Mouse (Mus musculus) embryonic stem cell, embryonic (primary cell): Measurements from ENCODE around the gene Hdac5.

Source experiments
- CTCF ChIA-PET, 4 experiments: fragments of 300-600 bp in 2 of 4; fragments of 350-600 bp in 2 of 4; sonication (Branson Sonifier 250); formaldehyde crosslinking; loops; one replicate each; lab custom pipeline; 2022; ENCODE audit warnings: inconsistent platforms in 2 of 4; lab: Charles Lee
- POLR2A ChIA-PET, 4 experiments: fragments of 300-600 bp in 2 of 4; fragments of 350-600 bp in 2 of 4; sonication (Branson Sonifier 250); formaldehyde crosslinking; loops; one replicate each; lab custom pipeline; 2022; ENCODE audit warnings: antibody characterized with exemption in 4 of 4, inconsistent platforms in 1 of 4; lab: Charles Lee

Hdac5 gene

DNA sequence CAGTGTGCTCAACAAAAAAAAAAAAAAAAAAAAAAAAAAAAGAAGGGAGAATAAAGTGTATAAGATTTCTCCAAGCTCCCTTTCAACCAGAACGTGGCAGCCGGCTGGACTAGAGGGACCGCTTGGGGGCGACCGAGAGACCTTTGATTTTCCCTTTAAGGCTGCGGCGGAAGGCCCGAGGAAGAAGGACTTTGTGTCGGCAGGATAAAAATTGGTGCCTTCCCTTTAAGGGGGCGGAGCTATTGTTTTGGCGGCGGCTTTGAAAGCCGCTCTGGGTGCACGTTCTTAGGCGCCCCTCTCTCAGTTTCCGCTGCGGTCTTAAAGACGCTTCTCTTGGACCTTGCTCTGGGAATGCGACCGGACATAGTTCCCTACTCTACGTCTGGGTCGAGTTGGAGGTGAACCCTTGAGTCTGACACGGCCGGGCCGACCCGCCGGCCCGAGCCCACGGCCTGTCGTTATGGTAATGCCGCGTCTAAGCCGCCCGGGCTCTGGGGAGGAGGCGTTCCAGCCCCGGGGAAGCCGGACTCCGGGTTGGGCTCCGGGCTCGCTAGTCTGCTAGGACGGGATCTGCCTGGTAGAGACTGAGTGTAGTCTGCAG is 18.8 kb upstream of the Hdac5 start, which contains the start of gene BC030867:
Gene BC030867, plus strand, starts transcription at position 253 of the 601 bp plus-strand sequence.
- POLR2A ChIA-PET, result interaction anchor here (0.5 to 5.2 kb wide), 97 partner anchors 9 to 913 kb away, joined by 3 to 45 read pairs (median 5); partner anchors contain the start of genes Asb16 (in 3 of the 4), Grn (in 3 of the 4), Hdac5 (in 3 of the 4) and Slc25a39 (in 3 of the 4)

DNA sequence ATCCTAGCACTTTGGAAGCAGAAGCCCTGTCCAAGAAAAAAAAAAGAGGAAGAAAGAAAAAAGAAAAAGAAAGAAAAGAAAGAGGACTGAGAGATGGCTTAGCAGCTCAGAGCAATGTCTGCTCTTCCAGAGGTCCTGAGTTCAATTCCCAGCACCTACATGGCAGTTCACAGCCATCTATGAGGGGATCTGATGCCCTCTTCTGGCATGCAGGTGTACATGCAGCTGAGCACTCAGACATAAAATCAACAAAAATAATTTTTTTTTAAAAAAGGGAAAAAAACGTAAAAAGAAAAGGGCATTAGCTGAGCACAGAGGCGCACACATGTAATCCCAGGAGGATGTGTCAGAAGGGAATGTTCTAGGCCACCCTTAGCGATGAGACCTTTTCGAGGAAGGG is 16.9 kb upstream of the Hdac5 start:
- ChIA-PET CTCF (interaction anchor here (0.6 to 6.0 kb wide), 26 partner anchors 11 to 876 kb away, joined by 3 to 224 read pairs (median 4); partner anchors contain the start of genes Asb16 (in 1 of the 4), Grn (in 1 of the 4), Hdac5 (in 1 of the 4) and Tmub2 (in 1 of the 4)), POLR2A (interaction anchor here in 3 of 4 experiments (0.6 to 5.2 kb wide), 16 partner anchors 8 to 511 kb away, joined by 3 to 45 read pairs (median 5); partner anchors contain the start of genes Asb16 (in 2 of the 3), Slc25a39 (in 2 of the 3) and Hdac5 (in 1 of the 3))

More for the DNA sequence above, 18.8 kb upstream of the Hdac5 start, which contains the start of gene BC030867:
- CTCF ChIA-PET, result interaction anchor here (0.5 to 6.0 kb wide), 125 partner anchors 9 to 1650 kb away, joined by 3 to 224 read pairs (median 4); partner anchors contain the start of genes Tmub2 (in 4 of the 4), Asb16 (in 3 of the 4), Grn (in 3 of the 4) and Hdac5 (in 3 of the 4)

DNA sequence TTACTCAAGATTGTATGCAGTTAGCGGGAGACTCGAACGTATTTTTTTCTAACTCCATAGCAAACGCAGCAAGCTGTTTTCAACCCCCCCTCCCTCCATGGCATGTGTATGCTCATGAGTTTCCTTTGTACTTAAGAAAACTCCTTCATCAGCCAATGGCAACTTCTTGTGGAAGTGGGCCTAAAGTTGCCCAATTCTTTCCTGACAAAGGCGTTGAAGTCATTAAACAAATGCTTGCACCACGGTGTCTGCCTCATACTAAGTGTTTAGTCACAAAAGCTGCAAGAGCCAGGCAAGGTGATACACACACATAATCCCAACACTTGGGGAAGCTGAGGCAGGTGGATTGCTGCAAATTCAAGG is 16.3 kb upstream of the Hdac5 start:
- CTCF ChIA-PET, result interaction anchor here (0.6 to 6.0 kb wide), 14 partner anchors 11 to 319 kb away, joined by 3 to 224 read pairs (median 4); partner anchors contain the start of genes Asb16 (in 1 of the 4), Grn (in 1 of the 4), Hdac5 (in 1 of the 4) and Tmub2 (in 1 of the 4)
- POLR2A ChIA-PET, result interaction anchor here in 2 of 4 experiments (0.9 to 3.9 kb wide), 8 partner anchors 9 to 184 kb away, joined by 3 to 45 read pairs (median 6); partner anchors contain the start of genes Asb16 (in 1 of the 2) and Grn (in 1 of the 2)

DNA sequence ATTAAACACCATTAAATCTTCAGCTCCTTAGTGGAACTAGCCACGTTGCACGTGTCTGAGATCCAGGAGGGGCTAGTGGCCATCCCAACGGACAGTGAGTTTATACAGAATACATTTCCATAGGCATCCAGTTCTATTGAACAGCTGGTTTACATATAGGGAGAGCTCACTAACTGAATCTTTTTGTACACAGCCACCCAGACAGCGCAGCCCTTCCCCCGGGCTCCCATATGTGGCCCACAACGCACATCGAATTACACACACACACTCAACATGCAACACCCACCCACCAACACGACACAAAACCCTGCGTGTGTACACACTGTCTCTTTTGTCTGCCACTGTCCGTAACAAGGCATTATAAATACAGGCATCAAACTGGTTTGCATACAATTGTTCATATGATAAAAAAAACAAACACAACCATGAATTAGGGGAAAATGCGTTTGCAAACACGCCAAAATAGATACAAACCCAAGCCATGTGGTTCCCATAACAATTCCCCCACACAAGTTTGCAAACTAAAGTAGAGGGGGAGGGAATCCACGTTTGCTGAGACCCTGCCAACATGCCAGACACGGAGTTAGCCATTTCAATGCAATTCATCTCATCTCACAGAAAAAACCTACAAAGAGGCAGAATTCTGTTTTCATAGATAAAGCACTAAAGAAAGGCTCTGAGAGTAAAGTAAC is 15.8 kb upstream of the Hdac5 start:
- ChIA-PET CTCF (interaction anchor here in 3 of 4 experiments (0.5 to 6.0 kb wide), 14 partner anchors 10 to 318 kb away, joined by 3 to 224 read pairs (median 3); partner anchors contain the start of genes Tmub2 (in 2 of the 3), Asb16 (in 1 of the 3), Hdac5 (in 1 of the 3) and Ubtf (in 1 of the 3)), POLR2A (interaction anchor here in 3 of 4 experiments (0.6 to 2.4 kb wide), 25 partner anchors 10 to 185 kb away, joined by 3 to 17 read pairs (median 5); partner anchors contain the start of genes Hdac5 (in 2 of the 3), Asb16 (in 1 of the 3), G6pc3 (in 1 of the 3) and Grn (in 1 of the 3))

DNA sequence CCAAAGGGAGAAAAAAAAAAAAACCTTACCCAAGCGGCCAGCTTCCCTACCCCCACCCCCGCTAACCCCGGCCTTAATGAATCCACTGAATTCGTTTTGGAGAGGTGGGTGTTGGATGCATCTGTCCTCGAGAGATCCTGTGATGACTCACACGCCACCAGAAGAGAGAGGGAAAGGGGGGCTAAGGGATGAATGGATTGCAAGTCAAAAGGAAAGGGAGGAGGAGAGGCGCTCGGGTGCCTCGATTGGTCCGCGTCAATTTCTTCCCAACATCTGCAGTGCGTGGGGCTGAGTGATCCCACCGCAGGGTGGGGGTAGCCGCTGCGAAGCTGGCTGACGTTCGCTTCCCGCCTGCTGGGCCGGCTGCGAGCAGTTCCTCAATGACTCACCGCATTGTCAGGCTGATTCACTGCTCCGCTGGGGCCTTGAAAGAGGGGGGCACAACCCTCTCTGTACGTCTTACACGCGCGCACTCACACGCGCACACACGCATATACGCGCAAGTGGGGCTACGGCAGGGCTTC is 15.0 kb upstream of the Hdac5 start:
- ChIA-PET POLR2A (interaction anchor here in 3 of 4 experiments (0.5 to 2.4 kb wide), 33 partner anchors 9 to 280 kb away, joined by 3 to 17 read pairs (median 4); partner anchors contain the start of genes Hdac5 (in 3 of the 3), Asb16 (in 1 of the 3), G6pc3 (in 1 of the 3) and Grn (in 1 of the 3)), CTCF (interaction anchor here in 3 of 4 experiments (0.5 to 6.0 kb wide), 17 partner anchors 9 to 340 kb away, joined by 3 to 224 read pairs (median 3); partner anchors contain the start of genes Asb16 (in 1 of the 3), Hdac5 (in 1 of the 3), Tmub2 (in 1 of the 3) and Ubtf (in 1 of the 3))

DNA sequence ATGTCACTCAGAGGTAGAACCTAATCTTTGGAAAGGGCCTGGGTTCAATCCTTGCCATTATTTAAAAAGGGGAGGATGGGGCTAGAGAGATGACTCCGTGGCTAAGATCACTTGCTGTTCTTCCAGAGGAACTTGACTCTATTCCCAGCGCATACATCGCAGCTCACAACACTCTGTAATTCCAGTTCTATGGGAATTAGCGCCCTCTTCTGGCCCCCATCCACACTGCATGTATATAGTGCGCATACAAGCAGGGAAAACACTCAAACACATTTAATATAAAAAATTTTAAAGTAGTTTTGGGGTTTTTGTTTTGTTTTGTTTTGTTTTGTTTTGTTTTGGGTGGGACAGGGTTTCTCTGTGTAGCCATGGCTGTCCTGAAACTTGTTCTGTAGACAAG is 11.9 kb upstream of the Hdac5 start:
- ChIA-PET CTCF (interaction anchor here (0.6 to 1.6 kb wide), 39 partner anchors 9 to 827 kb away, joined by 3 to 16 read pairs (median 4); partner anchors contain the start of genes Hdac5 (in 3 of the 4), Asb16 (in 2 of the 4), Dusp3 (in 1 of the 4) and Grn (in 1 of the 4)), POLR2A (interaction anchor here in 2 of 4 experiments (0.7 to 1.3 kb wide), 11 partner anchors 12 to 225 kb away, joined by 3 to 9 read pairs (median 3); partner anchors contain the start of gene Hdac5 (in 1 of the 2))

DNA sequence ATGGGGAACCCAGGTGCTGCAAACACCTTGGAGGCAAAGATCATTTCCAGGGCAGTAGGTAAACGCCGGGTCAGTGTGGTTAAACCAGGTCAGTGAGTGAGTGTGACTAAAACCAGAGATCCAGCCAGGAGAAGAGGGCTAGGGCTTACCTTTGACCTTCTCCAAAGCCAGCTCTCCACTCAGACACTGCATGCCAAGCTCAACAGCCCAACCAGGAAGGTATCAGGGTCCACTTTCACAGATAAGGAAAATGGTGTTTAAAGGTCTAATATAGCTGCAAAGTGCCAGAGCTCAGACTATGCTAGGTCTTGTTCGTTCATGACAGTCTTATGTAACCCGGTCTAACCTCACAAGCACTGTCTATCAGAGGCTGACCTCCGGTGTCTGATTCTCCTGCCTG is 11.3 kb upstream of the Hdac5 start:
- CTCF ChIA-PET, result interaction anchor here (0.5 to 1.6 kb wide), 41 partner anchors 9 to 828 kb away, joined by 3 to 16 read pairs (median 4); partner anchors contain the start of genes Hdac5 (in 3 of the 4), Asb16 (in 2 of the 4), Dusp3 (in 1 of the 4) and Grn (in 1 of the 4)
- POLR2A ChIA-PET, result interaction anchor here in 2 of 4 experiments (0.7 to 1.3 kb wide), 11 partner anchors 11 to 226 kb away, joined by 3 to 9 read pairs (median 3); partner anchors contain the start of gene Hdac5 (in 1 of the 2)

DNA sequence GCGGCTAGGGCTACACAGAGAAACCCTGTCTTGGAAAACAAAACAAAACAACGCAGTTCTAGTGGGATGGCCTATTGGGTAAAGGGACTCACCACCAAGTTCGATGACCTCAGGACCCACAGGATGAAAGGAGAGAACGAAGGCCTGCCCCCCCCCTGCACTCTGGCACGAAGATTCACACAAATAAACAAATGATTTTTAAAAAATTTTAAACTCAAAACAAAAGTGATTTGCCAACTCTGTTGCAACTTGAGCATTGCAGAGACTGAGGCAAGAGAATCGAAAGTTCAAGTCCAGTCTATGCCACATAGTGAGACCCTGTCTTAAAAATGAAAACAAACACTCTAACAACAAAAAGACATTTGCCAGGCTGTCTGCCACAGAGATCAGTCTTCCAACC is 10.7 kb upstream of the Hdac5 start:
- ChIA-PET CTCF (interaction anchor here in 2 of 4 experiments (1.1 to 1.6 kb wide), 6 partner anchors 17 to 197 kb away, joined by 3 to 10 read pairs (median 4); partner anchors contain the start of gene Asb16 (in 1 of the 2)), POLR2A (no interaction called here)

DNA sequence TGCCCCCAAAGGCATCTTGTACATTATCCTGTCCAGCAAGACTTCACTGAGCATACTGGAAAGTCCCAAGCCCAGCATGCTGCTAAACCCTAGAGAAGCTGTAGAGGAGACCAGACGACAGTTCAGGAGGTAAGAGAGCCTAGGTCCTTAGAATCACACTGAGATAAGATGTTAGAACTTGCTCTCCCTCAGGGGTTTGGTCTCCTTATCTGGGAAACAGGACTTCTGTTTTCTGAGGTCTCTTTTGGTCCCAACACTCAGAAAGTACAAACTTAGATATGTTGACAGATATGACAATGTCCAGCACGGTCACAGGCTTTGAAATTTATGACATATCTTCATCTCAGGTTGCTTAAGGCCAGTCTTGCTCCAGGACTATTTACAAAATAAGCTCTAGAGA is 6.1 kb upstream of the Hdac5 start:
- ChIA-PET CTCF (interaction anchor here in 2 of 4 experiments (0.6 to 2.3 kb wide), 4 partner anchors 10 to 202 kb away, joined by 3 to 10 read pairs (median 3); partner anchors contain the start of gene BC030867 (in 1 of the 2)), POLR2A (interaction anchor here in 3 of 4 experiments (0.5 to 1.6 kb wide), 5 partner anchors 9 to 185 kb away, joined by 3 to 9 read pairs (median 5); partner anchors contain the start of gene BC030867 (in 2 of the 3))

DNA sequence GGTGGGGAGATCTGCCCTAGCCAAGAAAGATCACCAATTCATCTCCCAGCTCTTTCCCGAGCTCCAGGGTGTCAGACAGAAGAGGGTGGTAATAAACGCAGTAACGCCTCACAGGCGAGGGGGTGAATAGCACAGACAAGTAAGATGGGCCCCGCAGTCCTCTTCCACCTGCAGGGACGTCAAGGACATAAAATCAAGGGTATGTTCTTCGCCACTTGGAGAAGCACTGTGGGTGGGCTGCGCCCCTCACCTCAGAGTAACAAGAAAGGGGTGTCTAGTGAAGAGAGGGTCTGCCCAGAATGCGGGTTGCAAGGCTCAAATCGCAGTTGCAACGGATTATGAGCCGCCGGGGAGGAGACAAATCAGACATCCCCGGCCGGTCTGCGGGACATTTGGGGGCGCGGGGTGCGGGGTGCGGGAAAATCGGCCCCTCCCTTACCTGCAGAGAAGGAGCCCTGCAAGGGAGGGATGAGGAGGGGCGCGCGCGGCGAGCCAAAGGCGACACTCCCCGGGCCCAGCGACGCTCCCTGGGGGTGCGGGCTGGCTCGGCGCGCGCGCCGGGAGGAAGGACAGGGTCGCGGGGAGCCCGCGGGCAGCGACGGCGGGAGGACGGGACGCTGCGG is 524 bp downstream of the Hdac5 start:
- ChIA-PET CTCF (interaction anchor here (0.5 to 3.1 kb wide), 13 partner anchors 10 to 209 kb away, joined by 3 to 33 read pairs (median 4); partner anchors contain the start of gene BC030867 (in 3 of the 4)), POLR2A (interaction anchor here in 3 of 4 experiments (0.5 to 5.4 kb wide), 64 partner anchors 9 to 887 kb away, joined by 3 to 42 read pairs (median 4); partner anchors contain the start of genes BC030867 (in 3 of the 3), Slc25a39 (in 3 of the 3), G6pc3 (in 2 of the 3) and Grn (in 2 of the 3))

DNA sequence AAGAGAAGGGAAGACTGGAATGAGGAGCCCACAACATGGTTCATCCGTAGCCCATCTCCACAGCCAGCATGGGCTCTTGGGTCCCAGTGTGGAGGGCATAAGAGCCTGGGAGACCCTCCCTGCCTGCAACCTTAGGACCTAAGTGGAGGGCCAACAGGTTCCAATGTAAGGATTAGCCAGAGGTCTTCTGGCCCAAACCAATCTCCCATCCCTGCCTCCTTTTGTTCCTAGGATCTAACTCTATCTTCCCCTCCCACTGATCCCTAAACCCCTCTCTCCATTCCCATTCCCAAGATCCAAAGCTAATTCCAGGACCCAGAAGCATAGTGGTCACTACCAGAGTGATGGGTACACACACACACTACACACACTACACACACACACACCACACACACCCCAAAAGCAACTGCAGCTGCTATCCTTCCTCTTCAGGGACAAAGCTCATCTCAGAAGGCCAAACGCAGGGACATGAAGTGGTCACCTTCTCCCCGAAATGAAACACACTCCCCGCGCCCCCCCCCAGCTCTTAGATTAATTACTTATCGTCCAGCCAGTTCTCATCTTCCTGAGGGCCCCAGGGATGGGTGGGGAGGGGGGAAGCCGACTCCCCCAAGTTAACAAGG is 1.2 kb downstream of the Hdac5 start:
- ChIA-PET POLR2A (interaction anchor here (0.5 to 5.4 kb wide), 31 partner anchors 8 to 601 kb away, joined by 3 to 42 read pairs (median 4); partner anchors contain the start of genes BC030867 (in 2 of the 4), Slc25a39 (in 2 of the 4), Grn (in 1 of the 4) and Tmub2 (in 1 of the 4)), CTCF (interaction anchor here (0.6 to 3.1 kb wide), 10 partner anchors 10 to 353 kb away, joined by 3 to 16 read pairs (median 5); partner anchors contain the start of gene Lsm12 (in 1 of the 4))

DNA sequence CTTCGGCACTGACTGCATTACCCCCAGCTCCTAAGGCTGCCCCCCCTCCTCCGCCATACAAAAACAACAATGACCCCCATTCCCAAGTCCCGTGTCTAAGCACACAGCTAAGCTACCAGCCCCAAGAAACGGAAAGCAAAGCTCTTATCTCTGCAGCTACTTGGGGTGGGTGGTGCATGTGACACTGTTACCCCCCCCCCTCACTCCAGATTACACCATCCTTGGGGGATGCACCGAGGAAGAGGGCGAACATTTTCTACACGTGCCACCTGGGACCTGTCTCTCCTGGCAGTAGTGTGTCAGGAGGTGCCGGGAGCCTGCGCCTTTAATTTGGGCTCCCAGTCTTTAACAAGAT is 1.8 kb downstream of the Hdac5 start:
- ChIA-PET CTCF (interaction anchor here (0.6 to 3.1 kb wide), 14 partner anchors 11 to 353 kb away, joined by 3 to 17 read pairs (median 5); partner anchors contain the start of genes BC030867 (in 1 of the 4), Lsm12 (in 1 of the 4) and Nags (in 1 of the 4)), POLR2A (interaction anchor here (0.5 to 5.4 kb wide), 22 partner anchors 9 to 433 kb away, joined by 3 to 42 read pairs (median 4); partner anchors contain the start of genes BC030867 (in 2 of the 4), Slc25a39 (in 2 of the 4) and Pyy (in 1 of the 4))

DNA sequence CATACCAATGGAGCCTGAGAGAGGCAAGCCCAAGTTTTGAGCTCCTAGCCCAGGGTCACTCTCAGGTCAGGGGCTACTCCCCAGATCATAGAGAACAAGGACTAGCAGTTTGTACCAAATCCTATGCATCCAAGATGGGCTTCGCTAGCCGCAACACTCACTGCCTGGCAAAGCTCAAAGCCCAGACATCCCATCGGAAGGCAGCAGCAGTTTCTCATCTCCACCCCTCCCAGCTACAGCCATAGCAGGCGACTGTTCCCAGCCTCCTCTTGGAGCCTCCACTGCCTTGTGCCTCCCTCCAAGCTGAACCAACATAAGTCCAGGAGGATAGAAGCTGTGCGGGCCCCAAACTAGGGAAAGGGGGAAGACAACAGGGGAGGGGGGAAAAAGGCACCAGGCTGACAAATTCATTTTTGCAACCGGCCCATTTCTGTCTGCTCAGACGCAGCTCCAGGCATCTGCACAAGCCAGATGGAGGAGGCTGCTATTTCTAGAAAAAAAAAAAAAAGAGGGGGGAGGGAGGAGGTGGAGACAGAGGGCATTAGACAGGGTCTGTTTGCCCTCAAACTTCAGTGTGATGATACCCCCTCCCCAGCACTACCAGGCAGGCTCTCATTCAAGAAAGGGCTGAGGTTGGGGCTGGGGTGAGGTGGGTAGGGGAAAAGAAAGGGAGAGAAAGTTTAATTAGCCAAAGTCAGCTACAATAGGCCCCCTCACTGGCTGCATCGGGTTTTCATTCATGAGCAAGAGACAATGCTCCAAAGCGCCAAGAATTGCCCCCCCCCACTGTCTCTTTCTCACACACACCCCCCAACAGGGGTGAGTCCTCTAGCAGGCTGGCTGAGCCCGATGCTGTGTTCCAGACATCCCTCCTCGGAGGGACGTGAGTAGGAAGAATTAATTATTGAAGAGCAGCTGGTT is 2.4 kb downstream of the Hdac5 start:
- POLR2A ChIA-PET, result interaction anchor here (0.6 to 5.4 kb wide), 27 partner anchors 9 to 1168 kb away, joined by 3 to 42 read pairs (median 4); partner anchors contain the start of genes Slc25a39 (in 2 of the 4), BC030867 (in 1 of the 4), Pyy (in 1 of the 4) and Tmem101 (in 1 of the 4)
- CTCF ChIA-PET, result interaction anchor here (0.6 to 2.5 kb wide), 17 partner anchors 11 to 354 kb away, joined by 3 to 17 read pairs (median 5); partner anchors contain the start of genes BC030867 (in 1 of the 4), Lsm12 (in 1 of the 4), Nags (in 1 of the 4) and Tmem101 (in 1 of the 4)
